Mouse (Mus musculus): ENCODE measurements at regions not wholly inside any gene's neighbourhood (a gene's known extent, or its start where the extent isn't known, plus 50 kb on each side); places are given as distances from the start of the nearest gene placed in this dataset.

- no peaks in the 10 kb centered on the region for H3K79me2 ChIP-seq (ENCODE audit: control insufficient read depth, insufficient read depth, low read length, poor library complexity)
- H3K4me1 ChIP-seq (ENCODE audit: control insufficient read depth in 1 of 2, insufficient read depth in 2 of 2, low read length in 2 of 2): no peaks in the 10 kb centered on the region
- H3K36me3 ChIP-seq (ENCODE audit: control insufficient read depth in 1 of 2, insufficient read depth in 2 of 2, low read length in 2 of 2): no peaks in the 10 kb centered on the region
- no peak overlapping the region for H3K4me3 ChIP-seq (ENCODE audit: control insufficient read depth in 1 of 2, insufficient read depth in 1 of 2, low read depth in 2 of 2, low read length in 2 of 2)
- H3K27me3 ChIP-seq (ENCODE audit: control insufficient read depth in 1 of 2, insufficient read depth in 2 of 2, low read length in 2 of 2): no peaks in the 10 kb centered on the region
- H3K27ac ChIP-seq (ENCODE audit: control insufficient read depth, low read depth, low read length): no peak overlapping the region
- H3K9ac ChIP-seq (ENCODE audit: control insufficient read depth, low read depth, low read length, poor library complexity, severe bottlenecking): no peak overlapping the region
- H3K9me3 ChIP-seq (replicated peaks; ENCODE audit: insufficient read depth, low read length): no peaks in the 10 kb centered on the region
- no peak for DNase-seq (ENCODE audit: low read depth, low spot score)
- TF ChIP-seq RCOR1 (IDR thresholded peaks at IDR 0.05; ENCODE audit: low read depth, low read length) (no peak), ZMIZ1 (IDR thresholded peaks at IDR 0.05; ENCODE audit: low read depth, low read length) (no peak), USF2 (IDR thresholded peaks at IDR 0.05; ENCODE audit: borderline replicate concordance in 1 of 2, insufficient read depth in 1 of 2, low read depth in 1 of 2, low read length in 2 of 2) (no peak), GATA1 (IDR thresholded peaks at IDR 0.05; ENCODE audit: low read depth, low read length) (no peak), MAZ (IDR thresholded peaks at IDR 0.05; ENCODE audit: low read depth, low read length) (no peak), POLR2AphosphoS5 (IDR thresholded peaks at IDR 0.05; ENCODE audit: borderline replicate concordance, low read depth, low read length) (no peak), BHLHE40 (IDR thresholded peaks at IDR 0.05; ENCODE audit: borderline replicate concordance, low read depth, low read length) (no peak), POLR2A (IDR thresholded peaks at IDR 0.05; ENCODE audit: control insufficient read depth in 1 of 2, insufficient read depth in 1 of 2, low read depth in 1 of 2, low read length in 2 of 2, poor library complexity in 1 of 2) (no peak), CHD1 (IDR thresholded peaks at IDR 0.05; ENCODE audit: low read depth, low read length) (no peak), UBTF (IDR thresholded peaks at IDR 0.05; ENCODE audit: borderline replicate concordance, insufficient read depth, low read depth, low read length) (no peak), HCFC1 (IDR thresholded peaks at IDR 0.05; ENCODE audit: low read depth, low read length) (no peak), USF1 (IDR thresholded peaks at IDR 0.05; ENCODE audit: low read depth, low read length) (no peak), E2F4 (IDR thresholded peaks at IDR 0.05; ENCODE audit: borderline replicate concordance, low read depth, low read length) (no peak), MAX (IDR thresholded peaks at IDR 0.05; ENCODE audit: low read length) (no peak), ELF1 (IDR thresholded peaks at IDR 0.05; ENCODE audit: low read depth, low read length) (no peak), EP300 (IDR thresholded peaks at IDR 0.05; ENCODE audit: low read depth in 1 of 2, low read length in 2 of 2) (no peak), RAD21 (IDR thresholded peaks at IDR 0.05; ENCODE audit: low read depth, low read length) (no peak)
Observed at GRCm38 (mm10) chr13:114719771-114720170, 98.3 kb upstream of the Mocs2 start.

DNA sequence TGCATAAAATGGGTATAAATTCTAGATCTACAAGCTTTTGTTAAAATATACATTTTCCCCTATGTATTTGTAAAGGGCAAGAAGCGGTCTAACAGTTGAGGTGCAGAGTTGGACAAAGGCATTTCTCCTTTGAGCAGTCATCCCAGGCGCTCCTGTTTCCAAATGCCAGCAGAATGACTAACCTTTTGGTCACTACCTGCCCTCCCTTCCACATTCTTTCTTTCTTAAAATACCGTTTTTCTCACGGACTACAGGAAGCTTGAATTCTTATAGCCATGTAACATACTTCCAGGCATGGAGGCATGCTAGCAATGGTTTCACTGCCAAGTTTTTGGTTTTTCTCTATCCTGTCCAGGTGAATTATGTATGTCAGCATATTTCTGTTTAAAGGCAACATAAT, 91.2 kb upstream of the Mocs2 start:
- Histone ChIP-seq H3K27me3 (ENCODE audit: control insufficient read depth in 1 of 2, insufficient read depth in 2 of 2, low read length in 2 of 2) (no peaks in the 10 kb centered on the region), H3K79me2 (ENCODE audit: control insufficient read depth, insufficient read depth, low read length, poor library complexity) (no peaks in the 10 kb centered on the region), H3K27ac (ENCODE audit: control insufficient read depth, low read depth, low read length) (no peak overlapping the region), H3K4me1 (ENCODE audit: control insufficient read depth in 1 of 2, insufficient read depth in 2 of 2, low read length in 2 of 2) (no peaks in the 10 kb centered on the region), H3K9me3 (replicated peaks; ENCODE audit: insufficient read depth, low read length) (no peaks in the 10 kb centered on the region), H3K36me3 (ENCODE audit: control insufficient read depth in 1 of 2, insufficient read depth in 2 of 2, low read length in 2 of 2) (no peaks in the 10 kb centered on the region), H3K9ac (ENCODE audit: control insufficient read depth, low read depth, low read length, poor library complexity, severe bottlenecking) (no peak overlapping the region), H3K4me3 (ENCODE audit: control insufficient read depth in 1 of 2, insufficient read depth in 1 of 2, low read depth in 2 of 2, low read length in 2 of 2) (no peak overlapping the region)
- TF ChIP-seq JUND (IDR thresholded peaks at IDR 0.05; ENCODE audit: low read depth, low read length) (no peak), POLR2AphosphoS5 (IDR thresholded peaks at IDR 0.05; ENCODE audit: borderline replicate concordance, low read depth, low read length) (no peak), ZKSCAN1 (IDR thresholded peaks at IDR 0.05; ENCODE audit: low read depth, low read length) (no peak), MAX (IDR thresholded peaks at IDR 0.05; ENCODE audit: low read length) (no peak), SIN3A (IDR thresholded peaks at IDR 0.05; ENCODE audit: low read length) (no peak), RAD21 (IDR thresholded peaks at IDR 0.05; ENCODE audit: low read depth, low read length) (no peak), GATA1 (IDR thresholded peaks at IDR 0.05; ENCODE audit: low read depth, low read length) (no peak), MYC (IDR thresholded peaks at IDR 0.05; ENCODE audit: low read depth, low read length) (no peak), ZMIZ1 (IDR thresholded peaks at IDR 0.05; ENCODE audit: low read depth, low read length) (no peak), ELF1 (IDR thresholded peaks at IDR 0.05; ENCODE audit: low read depth, low read length) (no peak), MAFK (IDR thresholded peaks at IDR 0.05; ENCODE audit: borderline replicate concordance, low read depth, low read length) (no peak), POLR2A (IDR thresholded peaks at IDR 0.05; ENCODE audit: control insufficient read depth in 1 of 2, insufficient read depth in 1 of 2, low read depth in 1 of 2, low read length in 2 of 2, poor library complexity in 1 of 2) (no peak), ETS1 (IDR thresholded peaks at IDR 0.05; ENCODE audit: low read depth, low read length) (no peak)
- no peak for DNase-seq (ENCODE audit: low read depth, low spot score)

Measured in MEL (cell line).